Mouse (Mus musculus): ENCODE measurements at regions not wholly inside any gene's neighbourhood (a gene's known extent, or its start where the extent isn't known, plus 50 kb on each side); places are given as distances from the start of the nearest gene placed in this dataset.

DNA sequence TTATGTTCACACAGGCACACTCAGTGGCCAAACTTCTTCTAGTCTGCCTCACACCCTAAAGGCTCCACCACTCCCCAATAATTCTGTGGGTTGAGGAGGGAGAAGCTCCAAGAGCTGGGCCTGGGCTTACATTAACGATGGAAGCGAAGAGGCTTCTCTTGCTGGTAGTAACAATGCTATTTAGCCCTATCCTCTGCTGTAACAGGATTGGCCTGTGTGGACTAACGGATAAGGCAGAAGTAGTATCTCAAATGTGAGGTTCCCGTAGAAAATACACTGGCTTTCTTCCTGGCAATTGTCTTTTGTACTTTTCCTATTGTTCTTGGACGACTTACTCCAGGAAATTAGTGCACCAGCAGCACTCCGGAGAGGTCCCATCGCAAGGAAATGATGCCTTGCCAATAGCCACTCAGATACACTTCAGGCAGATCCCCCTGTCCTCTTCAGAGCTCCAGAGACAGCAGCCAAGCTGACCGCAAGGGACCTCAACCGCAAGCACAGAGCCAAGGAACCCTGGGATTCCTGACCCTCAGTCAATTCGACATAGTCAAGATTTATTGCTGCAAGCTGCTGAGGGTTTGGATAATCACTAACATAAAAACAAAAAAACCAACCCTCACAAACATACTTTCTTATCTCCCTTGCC lies 96.2 kb upstream of the Bank1 start:
- TF ChIP-seq POLR2AphosphoS2 (IDR thresholded peaks at IDR 0.05; ENCODE audit: insufficient read length, low read depth) (no peak), REST (IDR thresholded peaks at IDR 0.05; ENCODE audit: insufficient read depth, insufficient read length) (no peak), CEBPB (IDR thresholded peaks at IDR 0.05; ENCODE audit: insufficient read depth, poor library complexity, severe bottlenecking) (no peak)
